In the genomic region with DNA sequence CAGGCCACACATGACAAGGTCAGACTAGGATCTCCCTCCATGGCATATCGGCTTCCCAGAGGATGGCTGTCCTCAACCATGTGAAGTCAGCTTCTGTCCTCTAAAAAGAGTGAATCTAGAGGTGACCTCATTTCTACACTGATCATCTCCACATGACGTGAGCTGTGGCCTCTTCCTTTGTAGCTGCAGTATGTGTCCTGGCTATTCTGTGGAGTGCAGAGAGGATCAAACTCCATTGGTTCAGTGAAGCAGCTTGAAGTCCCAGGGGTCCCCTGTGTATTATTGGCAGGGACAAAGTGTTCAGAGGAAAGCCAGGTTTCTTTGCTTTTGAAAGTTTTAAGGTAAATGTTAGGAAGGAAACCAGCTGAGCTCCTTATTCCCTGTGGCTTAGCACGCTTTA, we compare ENCODE assay signal across 19 mouse cellular contexts. TPM values are rescaled to one million over a fixed set of nuclear protein-coding genes. Genes with fewer than 3 reads are reported as not detected.
"Had no signal": no experiment of that assay in that cellular context is flagged by ENCODE, and none has a peak within 500 bp of the region (broad histone marks: within the 10 kb centered on the region; RNA-seq: fewer than 3 reads in every experiment).

No protein-coding gene starts in this region.

- H3K4me1 ChIP-seq: liver, embryonic 13.5 days; midbrain, embryonic 13.5 days; neural tube, embryonic 12.5 days; neural tube, embryonic 15.5 days had no signal

- H3K4me3 ChIP-seq: kidney, embryonic 15.5 days; left cerebral cortex, adult 2 months; liver, embryonic 13.5 days; midbrain, embryonic 13.5 days; neural tube, embryonic 12.5 days; neural tube, embryonic 15.5 days had no signal

- H3K36me3 ChIP-seq: kidney, embryonic 15.5 days; liver, embryonic 13.5 days; neural tube, embryonic 12.5 days had no signal

- DNase-seq: kidney, adult 11 months; kidney, adult 8-10 months; kidney, postnatal 10 days; kidney, postnatal 36 days; layer of hippocampus, postnatal 36 days; liver, embryonic 13.5 days; lung, adult 2 months; lung, postnatal 14 days; lung, postnatal 4 days; thymus, adult 18-20 months; thymus, postnatal 36 days had no signal

- H3K4me2 ChIP-seq: kidney, embryonic 15.5 days; liver, embryonic 13.5 days; midbrain, embryonic 13.5 days; neural tube, embryonic 12.5 days; neural tube, embryonic 15.5 days had no signal

- ATAC-seq: midbrain, embryonic 13.5 days had no signal

- H3K9ac ChIP-seq: kidney, embryonic 15.5 days; liver, embryonic 13.5 days; midbrain, embryonic 13.5 days; neural tube, embryonic 12.5 days; neural tube, embryonic 15.5 days had no signal

- H3K27me3 ChIP-seq: kidney, embryonic 15.5 days; liver, embryonic 13.5 days; midbrain, embryonic 13.5 days; neural tube, embryonic 12.5 days; neural tube, embryonic 15.5 days had no signal

- H3K27ac ChIP-seq: kidney, embryonic 15.5 days; left cerebral cortex, adult 2 months; liver, embryonic 13.5 days; midbrain, embryonic 13.5 days; neural tube, embryonic 12.5 days; neural tube, embryonic 15.5 days had no signal

- H3K9me3 ChIP-seq: kidney, embryonic 15.5 days; liver, embryonic 13.5 days; midbrain, embryonic 13.5 days; neural tube, embryonic 12.5 days; neural tube, embryonic 15.5 days had no signal

RNA-seq across cellular contexts. Expression of a gene that starts 17.8 kb away (rescaled TPM):
- polyA plus RNA-seq: limb, embryonic 11.5 days; liver, adult 2 months; small intestine, adult 2 months had no signal
